9 mouse cellular contexts compared by ENCODE assay signal in the genomic region with DNA sequence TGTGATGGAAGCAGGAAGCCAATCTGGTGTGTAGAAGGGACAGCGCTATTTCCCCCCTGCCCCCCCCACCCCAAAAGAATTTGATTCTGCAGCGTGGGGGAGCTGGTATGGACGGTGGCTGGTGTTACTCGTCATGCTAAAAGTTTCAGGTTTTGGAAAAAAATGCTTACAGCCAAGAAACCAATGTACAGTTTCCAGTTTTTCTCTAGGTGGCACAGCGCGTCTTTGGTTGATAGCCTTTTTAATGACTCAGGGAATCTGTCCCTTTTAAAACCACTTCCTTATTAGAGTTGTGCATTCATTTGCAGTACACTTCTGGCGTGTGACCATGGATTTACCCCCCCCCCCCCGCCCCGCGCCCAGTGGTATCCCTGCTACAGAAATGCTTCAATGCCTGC. TPM values are rescaled to one million over a fixed set of nuclear protein-coding genes. Genes with fewer than 3 reads are reported as not detected.
DNase-seq lines count a peak whose midpoint lies in the region; ATAC-seq and TF ChIP-seq lines count a peak whose summit lies in the region.
"Had no signal": no experiment of that assay in that cellular context is flagged by ENCODE, and none has a peak within 500 bp of the region (broad histone marks: within the 10 kb centered on the region; RNA-seq: fewer than 3 reads in every experiment).

No protein-coding gene starts in this region.

- intact Hi-C loops in heart, adult 2 months (cut with DNase I) = no loop called here

- no peak for DNase-seq in heart, postnatal 0 days (ENCODE audit: low spot score)
- no peak for DNase-seq in heart, adult 2 months
- peak; percentile 25 for DNase-seq in embryonic facial prominence, embryonic 14.5 days (ENCODE audit: low spot score)
- no peak for DNase-seq in thymus, adult 2 months
- DNase-seq in ovary, adult 18-20 months (ENCODE audit: low spot score) = no peak
- DNase-seq in urinary bladder, postnatal 4 days (ENCODE audit: low spot score in 2 of 2) = no peak
- DNase-seq: lung, postnatal 36 days had no signal

- no peak for TF ChIP-seq EP300 in heart, postnatal 0 days (IDR thresholded peaks at IDR 0.05; ENCODE audit: low read depth)
- no peak for TF ChIP-seq EP300 in heart, adult 2 months (IDR thresholded peaks at IDR 0.05; ENCODE audit: insufficient read depth, low read depth, low read length)

- H3K79me2 ChIP-seq in heart, adult 2 months (replicated peaks; ENCODE audit: control insufficient read depth, insufficient read depth, low read length) = no peaks in the 10 kb centered on the region

- no peak overlapping the region for H3K9ac ChIP-seq in heart, postnatal 0 days (replicated peaks; ENCODE audit: low read depth, low read length)
- H3K9ac ChIP-seq in heart, adult 2 months (ENCODE audit: low read depth, low read length) = no peak overlapping the region
- H3K9ac ChIP-seq in embryonic facial prominence, embryonic 14.5 days (ENCODE audit: low read depth, low read length) = peak overlapping the region; percentile 82; the same call in 1 of the 2 replicates
- no peak overlapping the region for H3K9ac ChIP-seq in intestine, embryonic 15.5 days
- peak overlapping the region; percentile 93; the same call in 1 of the 2 replicates for H3K9ac ChIP-seq in midbrain, embryonic 16.5 days (ENCODE audit: low read depth, low read length)

- TF ChIP-seq POLR2A in heart, adult 2 months (IDR thresholded peaks at IDR 0.05; ENCODE audit: insufficient read depth, low read depth, low read length) = no peak
- TF ChIP-seq POLR2A in thymus, adult 2 months (IDR thresholded peaks at IDR 0.05; ENCODE audit: control insufficient read depth, extremely low read depth, insufficient read depth, low read length, poor library complexity) = no peak

- peaks cover 14% of the 10 kb centered on the region; the same call in 1 of the 2 replicates for H3K4me1 ChIP-seq in heart, postnatal 0 days (ENCODE audit: control insufficient read depth, insufficient read depth)
- H3K4me1 ChIP-seq in heart, adult 2 months (ENCODE audit: control insufficient read depth, insufficient read depth, low read length) = no peaks in the 10 kb centered on the region
- peaks cover 11% of the 10 kb centered on the region; the same call in 1 of the 2 replicates for H3K4me1 ChIP-seq in embryonic facial prominence, embryonic 14.5 days (ENCODE audit: control insufficient read depth, insufficient read depth, low read length)
- peaks cover 8% of the 10 kb centered on the region; the same call in 1 of the 2 replicates for H3K4me1 ChIP-seq in intestine, embryonic 15.5 days (replicated peaks)
- peaks cover 14% of the 10 kb centered on the region for H3K4me1 ChIP-seq in midbrain, embryonic 16.5 days (ENCODE audit: control insufficient read depth, insufficient read depth, low read length)
- H3K4me1 ChIP-seq in thymus, adult 2 months (replicated peaks; ENCODE audit: control insufficient read depth, insufficient read depth, low read length) = no peaks in the 10 kb centered on the region

- H3K27ac ChIP-seq in heart, postnatal 0 days (ENCODE audit: low read depth) = no peak overlapping the region
- H3K27ac ChIP-seq in heart, adult 2 months = no peak overlapping the region
- H3K27ac ChIP-seq in embryonic facial prominence, embryonic 14.5 days (replicated peaks; ENCODE audit: low read depth, low read length) = no peak overlapping the region
- H3K27ac ChIP-seq in intestine, embryonic 15.5 days = no peak overlapping the region
- no peak overlapping the region for H3K27ac ChIP-seq in midbrain, embryonic 16.5 days (ENCODE audit: low read length)
- H3K27ac ChIP-seq in thymus, adult 2 months (ENCODE audit: control insufficient read depth, insufficient read depth, low read length) = no peak overlapping the region

- peak overlapping the region; percentile 96 for H3K4me2 ChIP-seq in heart, postnatal 0 days (ENCODE audit: low read depth, low read length)
- H3K4me2 ChIP-seq in embryonic facial prominence, embryonic 14.5 days (ENCODE audit: low read depth, low read length) = peak overlapping the region; percentile 96
- peak overlapping the region; percentile 99 for H3K4me2 ChIP-seq in intestine, embryonic 15.5 days (replicated peaks)
- H3K4me2 ChIP-seq in midbrain, embryonic 16.5 days (ENCODE audit: low read length) = peak overlapping the region; percentile 95

- peaks cover 26% of the 10 kb centered on the region for H3K27me3 ChIP-seq in heart, postnatal 0 days (ENCODE audit: control insufficient read depth, insufficient read depth, low read length)
- peaks cover 12% of the 10 kb centered on the region for H3K27me3 ChIP-seq in heart, adult 2 months (ENCODE audit: control insufficient read depth, insufficient read depth, low read length)
- no peaks in the 10 kb centered on the region for H3K27me3 ChIP-seq in embryonic facial prominence, embryonic 14.5 days (replicated peaks; ENCODE audit: control insufficient read depth, insufficient read depth, low read length)
- no peaks in the 10 kb centered on the region for H3K27me3 ChIP-seq in intestine, embryonic 15.5 days (replicated peaks)
- H3K27me3 ChIP-seq in midbrain, embryonic 16.5 days (ENCODE audit: control insufficient read depth, insufficient read depth, low read depth, low read length) = no peaks in the 10 kb centered on the region
- peaks cover 2% of the 10 kb centered on the region for H3K27me3 ChIP-seq in thymus, adult 2 months (ENCODE audit: control insufficient read depth, insufficient read depth, low read length)

- no peaks in the 10 kb centered on the region for H3K9me3 ChIP-seq in heart, postnatal 0 days (replicated peaks; ENCODE audit: control insufficient read depth, low read length)
- H3K9me3 ChIP-seq in embryonic facial prominence, embryonic 14.5 days (ENCODE audit: control insufficient read depth, low read length) = no peaks in the 10 kb centered on the region
- no peaks in the 10 kb centered on the region for H3K9me3 ChIP-seq in intestine, embryonic 15.5 days
- H3K9me3 ChIP-seq in midbrain, embryonic 16.5 days (replicated peaks; ENCODE audit: control insufficient read depth, low read length, poor library complexity, severe bottlenecking) = no peaks in the 10 kb centered on the region

- 11% methylated on average over 10 of the region's 10 CpGs for WGBS in heart, postnatal 0 days
- WGBS in heart, adult 2 months = 12% methylated on average over 10 of the region's 10 CpGs
- 19% methylated on average over 10 of the region's 10 CpGs for WGBS in embryonic facial prominence, embryonic 14.5 days
- 21% methylated on average over 10 of the region's 10 CpGs for WGBS in intestine, embryonic 15.5 days
- 12% methylated on average over 10 of the region's 10 CpGs for WGBS in midbrain, embryonic 16.5 days
- WGBS in thymus, adult 2 months = 4% methylated on average over 10 of the region's 10 CpGs

- H3K36me3 ChIP-seq in heart, postnatal 0 days (replicated peaks; ENCODE audit: control insufficient read depth, insufficient read depth, low read length) = no peaks in the 10 kb centered on the region
- H3K36me3 ChIP-seq in heart, adult 2 months (ENCODE audit: control insufficient read depth, insufficient read depth, low read length) = no peaks in the 10 kb centered on the region
- H3K36me3 ChIP-seq in embryonic facial prominence, embryonic 14.5 days (ENCODE audit: control insufficient read depth, insufficient read depth, low read length) = no peaks in the 10 kb centered on the region
- H3K36me3 ChIP-seq in intestine, embryonic 15.5 days = no peaks in the 10 kb centered on the region
- H3K36me3 ChIP-seq in midbrain, embryonic 16.5 days (ENCODE audit: control insufficient read depth, insufficient read depth, low read length) = no peaks in the 10 kb centered on the region
- H3K36me3 ChIP-seq in thymus, adult 2 months (ENCODE audit: control insufficient read depth, insufficient read depth, low read length) = no peaks in the 10 kb centered on the region

- ATAC-seq in heart, postnatal 0 days (ENCODE audit: insufficient read depth, low read depth) = no peak
- ATAC-seq in embryonic facial prominence, embryonic 14.5 days (ENCODE audit: low read depth) = no peak
- no peak for ATAC-seq in intestine, embryonic 15.5 days
- ATAC-seq in midbrain, embryonic 16.5 days = no peak

- no peak for TF ChIP-seq CTCF in heart, postnatal 0 days (IDR thresholded peaks at IDR 0.05; ENCODE audit: low read depth)
- no peak for TF ChIP-seq CTCF in heart, adult 2 months (IDR thresholded peaks at IDR 0.05)
- no peak for TF ChIP-seq CTCF in thymus, adult 2 months (IDR thresholded peaks at IDR 0.05; ENCODE audit: borderline replicate concordance, control insufficient read depth, extremely low read depth, insufficient read depth, low read length, poor library complexity)

- H3K4me3 ChIP-seq in heart, postnatal 0 days (ENCODE audit: low read depth, low read length) = peak overlapping the region; percentile 60; the same call in 1 of the 2 replicates
- H3K4me3 ChIP-seq in heart, adult 2 months = no peak overlapping the region
- H3K4me3 ChIP-seq in embryonic facial prominence, embryonic 14.5 days (ENCODE audit: low read depth, low read length) = peak overlapping the region; percentile 74
- peak overlapping the region; percentile 76 for H3K4me3 ChIP-seq in intestine, embryonic 15.5 days (replicated peaks)
- H3K4me3 ChIP-seq in midbrain, embryonic 16.5 days (ENCODE audit: low read depth, low read length) = peak overlapping the region; percentile 70
- H3K4me3 ChIP-seq in thymus, adult 2 months (ENCODE audit: control insufficient read depth, insufficient read depth, low read length) = no peak overlapping the region

RNA-seq across cellular contexts. Expression of gene Grip1, which starts 1.9 kb away (rescaled TPM):
- 0.38 and 2.8 TPM in 2 replicates for total RNA-seq in heart, postnatal 0 days (2014; rRNA removed; ENCODE audit: low replicate concordance)
- polyA plus RNA-seq in heart, postnatal 0 days (2015; fragmentation: Nextera tagmentation; extraction: Ambion mirVana) = 0.56 and 0.67 TPM in 2 replicates
- under 1 TPM; 0.42 to 0.45 TPM for total RNA-seq in heart, adult 2 months (2021)
- 0.29 and 0.31 TPM in 2 replicates for polyA plus RNA-seq in heart, adult 2 months (2012; rRNA removed)
- 5.0 and 6.6 TPM in 2 replicates for polyA plus RNA-seq in embryonic facial prominence, embryonic 14.5 days (2014; fragmentation: Nextera tagmentation; extraction: Ambion mirVana)
- polyA plus RNA-seq in intestine, embryonic 15.5 days (2015; fragmentation: Nextera tagmentation; extraction: Ambion mirVana) = 1.7 TPM in 2 replicates
- 19.0 and 19.7 TPM in 2 replicates for polyA plus RNA-seq in midbrain, embryonic 16.5 days (2015; fragmentation: Nextera tagmentation; extraction: Ambion mirVana)
- 0.47 and 0.68 TPM in 2 replicates for polyA plus RNA-seq in thymus, adult 2 months (2012; rRNA removed)

Comparison
In these comparisons a context has a peak if more than half of its experiments do, and no peak if none do; other contexts are left out.
1. H3K4me3 ChIP-seq: peak in heart, postnatal 0 days (single experiment), embryonic facial prominence, embryonic 14.5 days (single experiment), intestine, embryonic 15.5 days (single experiment) and midbrain, embryonic 16.5 days (single experiment); none in heart, adult 2 months (single experiment) and thymus, adult 2 months (single experiment).
2. H3K9ac ChIP-seq: peak in embryonic facial prominence, embryonic 14.5 days (single experiment) and midbrain, embryonic 16.5 days (single experiment); none in heart, postnatal 0 days (single experiment), heart, adult 2 months (single experiment) and intestine, embryonic 15.5 days (single experiment).
3. Peak in every context shown above with its lines, with median percentiles within 50 percentile points of each other: H3K4me2 ChIP-seq.